Mouse (Mus musculus): ENCODE results near the gene Dhrs2. TPM values are rescaled to one million over a fixed set of nuclear protein-coding genes. Genes with fewer than 3 reads are reported as not detected.

Gene Dhrs2
- total and polyA plus RNA-seq, 3 experiments: not detected

DNA sequence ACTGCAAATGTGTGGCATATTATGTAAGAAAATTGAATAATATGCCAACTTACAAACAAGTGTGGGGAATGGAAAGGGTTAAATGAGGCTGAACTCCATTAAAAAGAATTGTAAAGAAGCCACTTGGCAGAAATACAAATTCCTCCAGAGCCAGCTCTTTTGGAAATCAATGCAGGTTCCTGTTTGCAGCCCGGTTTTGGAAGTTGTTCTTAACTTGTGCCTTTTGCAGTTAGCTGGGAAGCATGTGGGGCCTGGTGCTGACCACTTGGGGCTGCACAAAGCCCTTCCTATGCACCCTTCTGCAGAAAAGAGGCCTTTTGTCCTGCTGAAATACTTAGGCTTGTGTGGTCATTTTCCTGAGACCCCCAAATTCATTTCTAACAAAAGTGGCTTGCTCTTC, 1.4 kb downstream of the Dhrs2 start:
- DNase-seq (ENCODE audit: low spot score) (no peak), ATAC-seq (ENCODE audit: extremely low read depth, insufficient number of reproducible peaks, low FRiP score, poor library complexity, severe bottlenecking) (no peak)
- Histone ChIP-seq H3K4me1 (ENCODE audit: insufficient read depth, low read depth, low read length) (no peaks in the 10 kb centered on the region), H3K27me3 (ENCODE audit: insufficient read depth, low read length) (peaks cover 4% of the 10 kb centered on the region; the same call in 1 of the 2 replicates), H3K9me3 (replicated peaks) (no peaks in the 10 kb centered on the region), H3K4me3 (ENCODE audit: low read depth, low read length) (no peak overlapping the region), H3K36me3 (replicated peaks) (no peaks in the 10 kb centered on the region)
- TF ChIP-seq GATA2 (IDR thresholded peaks at IDR 0.05; ENCODE audit: borderline replicate concordance, low read depth, low read length) (no peak), GATA1 (IDR thresholded peaks at IDR 0.05; ENCODE audit: borderline replicate concordance, low read length) (no peak), CTCF (IDR thresholded peaks at IDR 0.05; ENCODE audit: low read depth, low read length) (no peak), TAL1 (conservative IDR thresholded peaks at IDR 0.05; ENCODE audit: low read depth, low read length) (no peak), POLR2AphosphoS5 (IDR thresholded peaks at IDR 0.05; ENCODE audit: insufficient replicate concordance, low read depth, low read length) (no peak)

DNA sequence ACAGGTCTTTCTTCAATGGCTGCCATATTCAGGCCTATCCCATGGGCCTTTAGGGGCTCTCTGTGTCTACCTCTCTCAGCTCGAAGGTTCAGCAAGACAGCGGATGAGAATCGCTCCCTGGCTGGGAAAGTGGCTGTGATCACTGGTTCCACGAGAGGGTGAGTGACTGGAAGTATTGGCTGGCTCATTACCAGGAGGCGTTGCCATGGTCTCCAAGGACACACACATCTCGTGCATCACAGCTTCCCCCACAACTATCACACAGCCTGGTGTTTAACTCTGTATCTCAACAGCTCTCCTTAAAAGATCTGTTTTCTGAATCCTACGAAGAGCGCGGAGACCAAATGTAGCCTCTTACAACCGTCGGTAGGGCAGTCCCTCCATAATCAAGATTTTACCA, 12.8 kb downstream of the Dhrs2 start:
- Histone ChIP-seq H3K4me1 (ENCODE audit: insufficient read depth, low read depth, low read length) (no peaks in the 10 kb centered on the region), H3K9me3 (replicated peaks) (0 out of 2 replicates have a peak, but pooled peaks cover 2% of the 10 kb centered on the region), H3K4me3 (ENCODE audit: low read depth, low read length) (no peak overlapping the region), H3K36me3 (replicated peaks) (no peaks in the 10 kb centered on the region), H3K27me3 (ENCODE audit: insufficient read depth, low read length) (no peaks in the 10 kb centered on the region; the same call in 1 of the 2 replicates)
- no peak for ATAC-seq (ENCODE audit: extremely low read depth, insufficient number of reproducible peaks, low FRiP score, poor library complexity, severe bottlenecking)
- DNase-seq (ENCODE audit: low spot score): no peak
- TF ChIP-seq GATA2 (IDR thresholded peaks at IDR 0.05; ENCODE audit: borderline replicate concordance, low read depth, low read length) (no peak), CTCF (IDR thresholded peaks at IDR 0.05; ENCODE audit: low read depth, low read length) (no peak), GATA1 (IDR thresholded peaks at IDR 0.05; ENCODE audit: borderline replicate concordance, low read length) (no peak), TAL1 (conservative IDR thresholded peaks at IDR 0.05; ENCODE audit: low read depth, low read length) (no peak), POLR2AphosphoS5 (IDR thresholded peaks at IDR 0.05; ENCODE audit: insufficient replicate concordance, low read depth, low read length) (no peak)

DNA sequence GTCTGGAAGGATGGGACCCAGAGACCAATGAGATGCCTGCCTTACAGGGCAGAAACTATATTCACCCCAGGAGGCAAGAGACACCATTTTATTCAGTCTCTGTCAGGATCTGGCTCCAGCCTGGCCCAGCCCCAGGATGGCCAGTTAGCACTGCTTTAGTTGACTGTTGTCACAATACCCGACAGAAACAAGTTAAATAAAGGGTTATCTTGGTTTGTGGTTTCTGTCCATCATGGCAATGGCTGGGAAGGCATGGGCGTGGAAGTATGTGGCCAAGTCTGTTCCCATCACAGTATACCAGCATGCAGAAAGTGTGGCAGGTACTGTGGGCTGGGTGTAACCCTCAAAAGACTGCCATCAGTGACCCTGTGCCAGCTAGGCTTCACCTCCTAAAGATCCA, 14.9 kb downstream of the Dhrs2 start:
- no peak for DNase-seq (ENCODE audit: low spot score)
- Histone ChIP-seq H3K4me1 (ENCODE audit: insufficient read depth, low read depth, low read length) (no peaks in the 10 kb centered on the region), H3K27me3 (ENCODE audit: insufficient read depth, low read length) (no peaks in the 10 kb centered on the region; the same call in 1 of the 2 replicates), H3K9me3 (replicated peaks) (no peaks in the 10 kb centered on the region), H3K4me3 (ENCODE audit: low read depth, low read length) (no peak overlapping the region), H3K36me3 (replicated peaks) (no peaks in the 10 kb centered on the region)
- TF ChIP-seq GATA2 (IDR thresholded peaks at IDR 0.05; ENCODE audit: borderline replicate concordance, low read depth, low read length): no peak
- TF ChIP-seq TAL1 (conservative IDR thresholded peaks at IDR 0.05; ENCODE audit: low read depth, low read length): no peak
- ATAC-seq (ENCODE audit: extremely low read depth, insufficient number of reproducible peaks, low FRiP score, poor library complexity, severe bottlenecking): no peak

DNA sequence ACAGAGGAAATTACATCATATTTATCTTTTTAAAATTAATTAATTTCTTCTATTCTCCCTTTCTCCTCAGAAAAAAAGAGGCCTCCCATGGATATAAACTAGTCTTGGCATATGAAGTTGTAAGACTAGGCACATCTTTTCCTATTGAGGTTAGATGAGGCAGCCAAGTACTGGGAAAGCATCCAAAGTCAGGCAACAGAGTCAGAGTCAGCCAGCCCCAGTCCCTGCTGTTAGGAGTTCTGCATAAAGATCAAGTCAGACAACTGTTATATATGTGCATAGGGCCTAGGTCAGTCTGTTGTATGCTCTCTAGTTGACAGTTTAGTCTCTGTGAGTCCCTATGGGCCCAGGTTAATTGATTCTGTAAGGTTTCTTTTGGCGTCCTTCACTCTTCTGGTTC, 20.9 kb downstream of the Dhrs2 start:
- Histone ChIP-seq H3K9me3 (replicated peaks) (no peaks in the 10 kb centered on the region), H3K36me3 (replicated peaks) (no peaks in the 10 kb centered on the region), H3K4me3 (ENCODE audit: low read depth, low read length) (no peak overlapping the region), H3K27me3 (ENCODE audit: insufficient read depth, low read length) (peaks cover 3% of the 10 kb centered on the region), H3K4me1 (ENCODE audit: insufficient read depth, low read depth, low read length) (no peaks in the 10 kb centered on the region)
- no peak for ATAC-seq (ENCODE audit: extremely low read depth, insufficient number of reproducible peaks, low FRiP score, poor library complexity, severe bottlenecking)
- no peak for DNase-seq (ENCODE audit: low spot score)
- TF ChIP-seq POLR2AphosphoS5 (IDR thresholded peaks at IDR 0.05; ENCODE audit: insufficient replicate concordance, low read depth, low read length) (no peak), CTCF (IDR thresholded peaks at IDR 0.05; ENCODE audit: low read depth, low read length) (no peak), GATA2 (IDR thresholded peaks at IDR 0.05; ENCODE audit: borderline replicate concordance, low read depth, low read length) (no peak)

DNA sequence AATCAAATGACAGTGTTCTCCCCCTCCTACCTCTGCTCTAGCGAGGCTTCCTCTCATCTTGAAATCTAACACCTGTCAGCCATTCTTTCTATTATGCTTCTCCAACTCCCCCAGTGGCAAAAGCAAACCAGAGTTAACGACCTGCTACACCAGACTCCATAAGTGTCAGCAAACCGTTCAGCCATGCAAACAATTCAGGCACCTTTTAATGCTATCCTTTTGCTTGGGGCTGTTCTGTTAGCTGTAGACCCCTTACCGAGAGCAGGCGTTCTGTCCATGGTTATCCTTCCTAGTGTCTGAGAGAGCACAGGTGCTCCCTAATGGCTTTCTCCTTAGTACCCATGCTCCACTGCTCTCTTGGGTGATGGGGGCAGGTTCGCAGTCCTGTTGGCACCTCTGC, 25.4 kb downstream of the Dhrs2 start:
- Histone ChIP-seq H3K27me3 (ENCODE audit: insufficient read depth, low read length) (peaks cover 3% of the 10 kb centered on the region), H3K9me3 (replicated peaks) (no peaks in the 10 kb centered on the region), H3K4me3 (ENCODE audit: low read depth, low read length) (no peak overlapping the region), H3K4me1 (ENCODE audit: insufficient read depth, low read depth, low read length) (no peaks in the 10 kb centered on the region), H3K36me3 (replicated peaks) (no peaks in the 10 kb centered on the region)
- DNase-seq (ENCODE audit: low spot score) (no peak), ATAC-seq (ENCODE audit: extremely low read depth, insufficient number of reproducible peaks, low FRiP score, poor library complexity, severe bottlenecking) (no peak)
- no peak for TF ChIP-seq GATA1 (IDR thresholded peaks at IDR 0.05; ENCODE audit: borderline replicate concordance, low read length)
- no peak for TF ChIP-seq GATA2 (IDR thresholded peaks at IDR 0.05; ENCODE audit: borderline replicate concordance, low read depth, low read length)
- TF ChIP-seq TAL1 (conservative IDR thresholded peaks at IDR 0.05; ENCODE audit: low read depth, low read length): no peak
- TF ChIP-seq POLR2AphosphoS5 (IDR thresholded peaks at IDR 0.05; ENCODE audit: insufficient replicate concordance, low read depth, low read length): no peak
- no peak for TF ChIP-seq CTCF (IDR thresholded peaks at IDR 0.05; ENCODE audit: low read depth, low read length)

DNA sequence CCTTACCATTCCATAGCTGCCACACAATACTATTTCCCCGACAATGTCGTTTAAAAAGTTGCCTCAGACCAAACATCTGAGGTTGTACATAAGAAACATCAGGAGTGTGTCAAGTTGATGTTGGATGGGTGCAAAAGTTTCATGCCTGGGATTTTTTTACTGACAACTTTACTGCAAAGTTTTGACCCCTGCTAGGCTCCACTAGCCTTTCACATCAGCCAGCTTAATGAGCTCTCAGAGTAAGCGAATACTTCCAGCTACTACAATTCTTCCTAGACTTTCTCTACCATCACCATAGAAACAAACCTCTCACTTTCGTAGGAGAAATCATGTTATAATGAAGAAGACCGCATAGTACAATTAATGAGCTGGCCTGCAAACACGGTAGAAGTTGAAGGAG, 26.5 kb downstream of the Dhrs2 start:
- DNase-seq (ENCODE audit: low spot score) (no peak), ATAC-seq (ENCODE audit: extremely low read depth, insufficient number of reproducible peaks, low FRiP score, poor library complexity, severe bottlenecking) (no peak)
- TF ChIP-seq GATA2 (IDR thresholded peaks at IDR 0.05; ENCODE audit: borderline replicate concordance, low read depth, low read length): no peak
- TF ChIP-seq CTCF (IDR thresholded peaks at IDR 0.05; ENCODE audit: low read depth, low read length): no peak
- no peak for TF ChIP-seq POLR2AphosphoS5 (IDR thresholded peaks at IDR 0.05; ENCODE audit: insufficient replicate concordance, low read depth, low read length)
- no peak for TF ChIP-seq GATA1 (IDR thresholded peaks at IDR 0.05; ENCODE audit: borderline replicate concordance, low read length)
- TF ChIP-seq TAL1 (conservative IDR thresholded peaks at IDR 0.05; ENCODE audit: low read depth, low read length): no peak
- Histone ChIP-seq H3K9me3 (replicated peaks) (no peaks in the 10 kb centered on the region), H3K36me3 (replicated peaks) (no peaks in the 10 kb centered on the region), H3K27me3 (ENCODE audit: insufficient read depth, low read length) (peaks cover 3% of the 10 kb centered on the region; the same call in 1 of the 2 replicates), H3K4me1 (ENCODE audit: insufficient read depth, low read depth, low read length) (no peaks in the 10 kb centered on the region), H3K4me3 (ENCODE audit: low read depth, low read length) (no peak overlapping the region)

DNA sequence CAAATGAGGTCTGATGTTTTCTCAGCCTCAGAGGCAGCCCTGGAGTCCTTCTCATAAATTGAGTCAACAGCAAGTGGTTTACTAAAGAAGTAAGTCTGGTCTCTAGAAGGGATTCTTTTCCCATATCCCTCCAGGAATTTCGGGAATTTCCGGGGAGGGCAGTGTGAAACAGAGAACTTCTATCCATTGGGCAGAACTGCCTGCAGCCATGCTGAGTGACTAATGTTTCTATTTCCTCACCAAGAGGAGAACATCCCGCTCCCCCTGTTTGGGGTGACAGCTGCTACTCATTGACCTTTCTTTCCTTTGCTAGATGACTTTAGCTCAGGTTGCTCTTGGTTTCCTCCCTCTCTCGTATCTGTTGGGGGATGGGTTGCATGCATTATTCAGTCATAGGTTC, 31.8 kb downstream of the Dhrs2 start:
- H3K9me3 ChIP-seq (replicated peaks): no peaks in the 10 kb centered on the region
- no peak for DNase-seq (ENCODE audit: low spot score)
- TF ChIP-seq POLR2AphosphoS5 (IDR thresholded peaks at IDR 0.05; ENCODE audit: insufficient replicate concordance, low read depth, low read length) (no peak), GATA1 (IDR thresholded peaks at IDR 0.05; ENCODE audit: borderline replicate concordance, low read length) (no peak), GATA2 (IDR thresholded peaks at IDR 0.05; ENCODE audit: borderline replicate concordance, low read depth, low read length) (no peak), TAL1 (conservative IDR thresholded peaks at IDR 0.05; ENCODE audit: low read depth, low read length) (no peak), CTCF (IDR thresholded peaks at IDR 0.05; ENCODE audit: low read depth, low read length) (no peak)
- no peak for ATAC-seq (ENCODE audit: extremely low read depth, insufficient number of reproducible peaks, low FRiP score, poor library complexity, severe bottlenecking)
- no peaks in the 10 kb centered on the region for H3K4me1 ChIP-seq (ENCODE audit: insufficient read depth, low read depth, low read length)
- H3K27me3 ChIP-seq (ENCODE audit: insufficient read depth, low read length): peaks cover 5% of the 10 kb centered on the region; the same call in 1 of the 2 replicates
- H3K4me3 ChIP-seq (ENCODE audit: low read depth, low read length): no peak overlapping the region
- no peaks in the 10 kb centered on the region for H3K36me3 ChIP-seq (replicated peaks)

Data from G1E (cell line).